Mouse (Mus musculus) stomach, embryonic 14.5 days (tissue): ENCODE results near the gene Il20. TPM values are rescaled to one million over a fixed set of nuclear protein-coding genes. Genes with fewer than 3 reads are reported as not detected.

Experiments used
- ATAC-seq: fragments of 200-750 bp; cut with Nextera tagmentation; 2 replicates; pipeline ENCODE4 v1.8.0; 2017; ENCODE audit warnings: low read depth, moderate TSS enrichment; ENCODE audit not compliant: insufficient number of reproducible peaks, insufficient read depth, low FRiP score
- H3K27ac ChIP-seq: fragments of 300-500 bp; sonication (generic); 2 replicates; pipeline ENCODE4 v1.5.1; 2014; ENCODE audit warnings: mild to moderate bottlenecking, low read length, moderate library complexity, mixed read lengths
- H3K27me3 ChIP-seq: fragments of 300-500 bp; sonication (generic); 2 replicates; pipeline ENCODE4 v1.6.1; 2014; ENCODE audit warnings: low read length, control low read depth, mixed read lengths; ENCODE audit not compliant: control insufficient read depth, insufficient read depth
- H3K36me3 ChIP-seq: fragments of 300-500 bp; sonication (generic); 2 replicates; pipeline ENCODE4 v1.6.1; 2014; ENCODE audit warnings: mild to moderate bottlenecking, control low read depth, low read length, moderate library complexity, mixed read lengths; ENCODE audit not compliant: control insufficient read depth, insufficient read depth
- H3K4me1 ChIP-seq: fragments of 300-500 bp; sonication (generic); 2 replicates; pipeline ENCODE4 v1.6.1; 2014; ENCODE audit warnings: low read length, control low read depth, mixed read lengths; ENCODE audit not compliant: control insufficient read depth, insufficient read depth
- H3K4me2 ChIP-seq: fragments of 300-500 bp; sonication (generic); replicated peaks from 2 replicates; pipeline ENCODE4 v1.6.1; 2014; ENCODE audit warnings: low read depth, low read length, control low read depth
- H3K4me3 ChIP-seq: fragments of 300-500 bp; sonication (generic); 2 replicates; pipeline ENCODE4 v1.5.1; 2014; ENCODE audit warnings: low read depth, low read length, control low read depth
- H3K9ac ChIP-seq: fragments of 300-500 bp; sonication (generic); replicated peaks from 2 replicates; pipeline ENCODE4 v1.6.1; 2014; ENCODE audit warnings: low read depth, mild to moderate bottlenecking, control low read depth, low read length, moderate library complexity, mixed read lengths
- H3K9me3 ChIP-seq: fragments of 300-500 bp; sonication (generic); 2 replicates; pipeline ENCODE4 v1.6.1; 2016; ENCODE audit warnings: low read depth, low read length, control low read depth; ENCODE audit not compliant: control insufficient read depth
- WGBS: fragments of 180-500 bp; shearing (Covaris S2); extraction: QIAGEN DNeasy Blood & Tissue Kit; methylation state at CpG from one replicate; pipeline ENCODE4 v1.1.7; 2014; 5-methylcytosine and 5-hydroxymethylcytosine counted together
- polyA plus RNA-seq: library from polyadenylated mRNA; unstranded; fragments of >200 nt; fragmentation: Nextera tagmentation; extraction: Ambion mirVana; gene quantifications from 2 replicates; pipeline ENCODE4 v1.2.1, GENCODE M21; 2014

The Il20 gene
- polyA plus RNA-seq, 1 experiment from 2014 or later: not detected

GRCm38 (mm10) chr1:130857456-130857855 lies 53.8 kb downstream of the Il20 start:
- H3K4me1 ChIP-seq: no peaks in the 10 kb centered on the region
- H3K4me3 ChIP-seq: no peak overlapping the region
- ATAC-seq: no peak
- H3K36me3 ChIP-seq: no peaks in the 10 kb centered on the region
- no peak overlapping the region for H3K4me2 ChIP-seq
- no peaks in the 10 kb centered on the region for H3K27me3 ChIP-seq
- H3K9ac ChIP-seq: no peak overlapping the region
- H3K27ac ChIP-seq: no peak overlapping the region
- WGBS: 75% methylated on average over 4 of the region's 4 CpGs
- H3K9me3 ChIP-seq: no peaks in the 10 kb centered on the region

Other genes with a start within 250 kb of the Il20 start
- 0.17 and 0.27 TPM in 2 replicates for gene C4bp, start 249.8 kb downstream of the Il20 start, polyA plus RNA-seq
- gene Gm29427, start 195.7 kb downstream of the Il20 start, polyA plus RNA-seq: not detected in 2 replicates
- 11.9 and 12.0 TPM in 2 replicates for gene Yod1, start 194.1 kb downstream of the Il20 start, polyA plus RNA-seq
- 11.1 and 11.2 TPM in 2 replicates for gene Pfkfb2, start 182.2 kb downstream of the Il20 start, polyA plus RNA-seq
- 28.6 and 28.7 TPM in 2 replicates for gene AA986860, start 179.5 kb downstream of the Il20 start, polyA plus RNA-seq
- gene Fcamr, start 110.5 kb downstream of the Il20 start, polyA plus RNA-seq: 0.22 TPM in 1 of 2 replicates, not detected in the other
- not detected in 2 replicates for gene Pigr, start 84.8 kb downstream of the Il20 start, polyA plus RNA-seq
- gene Fcmr, start 45.8 kb downstream of the Il20 start, polyA plus RNA-seq: not detected in 2 replicates
- not detected in 2 replicates for gene Il24, start 24.0 kb downstream of the Il20 start, polyA plus RNA-seq
- gene Il19, start 28.7 kb upstream of the Il20 start, polyA plus RNA-seq: not detected in 2 replicates
- gene Il10, start 108.4 kb upstream of the Il20 start, polyA plus RNA-seq: 0.20 and 0.38 TPM in 2 replicates
- gene Mapkapk2, start 186.4 kb upstream of the Il20 start, polyA plus RNA-seq: 56.5 and 68.4 TPM in 2 replicates
- gene Dyrk3, start 226.9 kb upstream of the Il20 start, polyA plus RNA-seq: 3.5 and 4.6 TPM in 2 replicates
- 67.5 and 71.9 TPM in 2 replicates for gene Eif2d, start 241.7 kb upstream of the Il20 start, polyA plus RNA-seq